Mouse (Mus musculus): ENCODE data around the gene Gprc5b.

DNA sequence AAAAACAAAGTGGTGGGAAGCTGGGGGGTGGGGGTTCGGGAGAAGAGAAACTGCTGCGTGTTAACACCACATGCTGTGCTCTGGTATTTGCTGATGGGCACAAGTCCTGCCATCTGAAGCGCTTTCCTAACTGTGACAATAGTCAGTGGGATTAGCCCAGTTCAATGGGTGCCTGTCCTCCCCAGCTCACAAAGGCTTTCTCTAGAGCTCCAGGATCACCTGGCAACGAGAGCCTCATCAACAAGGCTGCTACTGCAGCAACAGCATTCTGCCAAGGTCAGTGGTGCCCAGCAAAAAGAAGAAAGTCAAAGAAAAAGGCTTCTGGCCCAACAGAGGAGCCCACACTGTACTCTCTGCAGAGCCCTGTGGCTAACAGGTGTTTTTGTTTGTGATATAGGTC lies 58.2 kb downstream of the Gprc5b start:
- no peak for TF ChIP-seq POLR2A (IDR thresholded peaks at IDR 0.05; ENCODE audit: low read depth, low read length)
- TF ChIP-seq CTCF (IDR thresholded peaks at IDR 0.05; ENCODE audit: extremely low read depth, insufficient read length, insufficient replicate concordance, low read depth, low read length) = no peak

All from small intestine, adult 2 months (tissue).